Mouse (Mus musculus): ENCODE measurements around the gene Efhd2.

Gene Efhd2

DNA sequence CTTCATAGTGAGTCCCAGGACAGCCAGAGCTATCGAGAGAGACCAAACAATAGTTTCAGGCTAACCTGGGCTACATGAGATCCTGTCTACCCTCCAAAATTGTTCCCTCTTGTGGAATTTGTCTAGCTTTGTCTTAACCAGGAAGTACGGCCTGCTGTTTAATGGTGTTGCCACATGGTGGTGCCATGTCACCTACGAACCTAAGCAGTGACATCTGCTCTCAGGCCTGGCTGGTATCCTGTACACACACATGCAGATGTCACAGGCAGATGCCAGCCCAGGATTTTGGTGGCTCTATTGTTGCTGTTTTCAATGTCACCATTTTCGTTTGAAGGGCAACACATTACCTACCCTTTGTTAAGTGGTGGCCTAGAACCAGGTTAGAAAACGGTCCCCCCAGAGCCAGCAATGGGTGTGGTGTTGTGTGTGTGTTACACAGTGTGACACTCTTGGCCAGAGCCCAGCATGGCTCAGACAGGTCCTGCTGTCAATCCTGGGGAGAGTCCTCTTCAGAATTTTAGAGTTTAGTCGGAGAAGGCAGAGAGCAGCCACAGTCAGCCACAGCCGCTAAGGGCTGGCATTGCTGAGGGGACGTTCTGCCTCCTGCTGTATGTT lies 64.8 kb downstream of the Efhd2 start:
- DNase-seq (ENCODE audit: low spot score in 2 of 2) = no peak

All from frontal cortex, postnatal 10 days (tissue).